Mouse (Mus musculus) liver, adult 2 months (tissue): ENCODE data around the gene Gm38394. TPM values are rescaled to one million over a fixed set of nuclear protein-coding genes. Genes with fewer than 3 reads are reported as not detected.

Source experiments
- DNase-seq: peaks from one replicate; pipeline ENCODE4 v3.0.0-alpha.2; 2011; ENCODE audit warnings: low read depth, low spot score; ENCODE audit errors: extremely low read depth
- H3K27ac ChIP-seq: fragments of 200-500 bp; replicated peaks from 2 replicates; pipeline ENCODE4 v1.5.1; 2012; ENCODE audit warnings: low read depth, mild to moderate bottlenecking, control low read depth, inconsistent platforms, low read length; ENCODE audit not compliant: insufficient read depth
- H3K27me3 ChIP-seq: fragments of 200-500 bp; 2 replicates; pipeline ENCODE4 v1.6.1; 2012; ENCODE audit warnings: mild to moderate bottlenecking, moderate library complexity, low read length, inconsistent platforms; ENCODE audit not compliant: control insufficient read depth, insufficient read depth
- H3K36me3 ChIP-seq: fragments of 200-500 bp; 2 replicates; pipeline ENCODE4 v1.6.1; 2012; ENCODE audit warnings: low read length, inconsistent platforms; ENCODE audit not compliant: control insufficient read depth, insufficient read depth
- H3K4me1 ChIP-seq: fragments of 200-500 bp; 2 replicates; pipeline ENCODE4 v1.6.1; 2011; ENCODE audit warnings: low read length; ENCODE audit not compliant: control insufficient read depth, insufficient read depth
- H3K4me3 ChIP-seq: fragments of 200-500 bp; 2 replicates; pipeline ENCODE4 v1.5.1; 2011; ENCODE audit warnings: low read depth, mild to moderate bottlenecking, control low read depth, low read length, moderate library complexity; ENCODE audit not compliant: insufficient read depth
- H3K79me2 ChIP-seq: fragments of 200-500 bp; 2 replicates; pipeline ENCODE4 v1.6.1; 2012; ENCODE audit warnings: inconsistent platforms, mild to moderate bottlenecking, low read length, moderate library complexity; ENCODE audit not compliant: control insufficient read depth, insufficient read depth
- H3K9ac ChIP-seq: fragments of 200-500 bp; 2 replicates; pipeline ENCODE4 v1.6.1; 2012; ENCODE audit warnings: low read depth, mild to moderate bottlenecking, control low read depth, inconsistent platforms, low read length
- CTCF ChIP-seq: fragments of 200-500 bp; IDR thresholded peaks from 2 replicates; pipeline ENCODE4 v1.5.1; 2011; ENCODE audit warnings: low read depth, low read length, control low read depth
- POLR2A ChIP-seq: fragments of 200-500 bp; IDR thresholded peaks from 2 replicates; pipeline ENCODE4 v1.6.1; 2011; ENCODE audit warnings: low read length, control low read depth; ENCODE audit not compliant: insufficient read depth; ENCODE audit errors: extremely low read depth
- WGBS: fragments of 180-500 bp; shearing (Covaris S2); methylation state at CpG from one replicate; pipeline ENCODE4 v1.1.7; 2018; 5-methylcytosine and 5-hydroxymethylcytosine counted together
- polyA plus RNA-seq: library from polyadenylated mRNA; depleted of rRNA; stranded (reverse); fragments of >200 nt; gene quantifications from 2 replicates; pipeline ENCODE4 v1.2.3, GENCODE M21; 2012
- total RNA-seq: library from RNA; depleted of rRNA; stranded (reverse); fragments of >200 nt; gene quantifications from 2 replicates; pipeline ENCODE4 v1.2.3, GENCODE M21; 2014

The Gm38394 gene
- total and polyA plus RNA-seq, 2 experiments: 1.8 to 9.6 TPM

DNA sequence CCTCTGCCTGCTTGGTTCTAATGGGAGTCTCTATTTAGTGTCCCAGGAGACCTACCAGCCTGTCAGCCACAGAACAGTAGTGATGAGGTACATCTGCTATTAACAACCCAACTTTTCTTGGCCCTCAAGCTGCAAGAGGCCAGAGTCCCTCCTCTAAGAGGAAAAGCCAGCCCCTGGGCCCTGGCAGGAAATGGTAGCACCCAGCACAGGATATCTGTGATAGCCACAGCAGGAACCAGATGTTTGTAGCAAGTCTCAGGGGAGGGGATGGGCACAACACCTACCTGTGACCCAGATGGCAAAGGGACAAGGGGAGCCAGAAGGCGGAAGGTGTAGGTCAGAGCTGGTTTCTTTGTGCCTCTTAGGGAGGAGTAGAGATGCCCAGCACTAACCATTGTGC lies 33.8 kb upstream of the Gm38394 start:
- no peak overlapping the region for H3K9ac ChIP-seq
- no peaks in the 10 kb centered on the region for H3K79me2 ChIP-seq
- peaks cover 26% of the 10 kb centered on the region for H3K4me1 ChIP-seq
- 55% methylated on average over 1 of the region's 1 CpGs for WGBS
- no peaks in the 10 kb centered on the region for H3K36me3 ChIP-seq
- peak; percentile 15 for DNase-seq
- no peaks in the 10 kb centered on the region for H3K27me3 ChIP-seq
- no peak for TF ChIP-seq POLR2A
- no peak for TF ChIP-seq CTCF
- peak overlapping the region; percentile 86 for H3K27ac ChIP-seq
- no peak overlapping the region for H3K4me3 ChIP-seq

GRCm38 (mm10) chr1:133694301-133694700 lies 33.2 kb upstream of the Gm38394 start:
- WGBS: 17% methylated on average over 1 of the region's 1 CpGs
- peak; percentile 94 for DNase-seq
- Histone ChIP-seq H3K4me3 (no peak overlapping the region), H3K9ac (no peak overlapping the region), H3K79me2 (no peaks in the 10 kb centered on the region), H3K27ac (peak overlapping the region; percentile 86), H3K36me3 (no peaks in the 10 kb centered on the region), H3K4me1 (peaks cover 26% of the 10 kb centered on the region), H3K27me3 (no peaks in the 10 kb centered on the region)
- TF ChIP-seq POLR2A: no peak
- TF ChIP-seq CTCF: no peak

GRCm38 (mm10) chr1:133693536-133694114 lies 32.5 kb upstream of the Gm38394 start:
- Histone ChIP-seq H3K79me2 (no peaks in the 10 kb centered on the region), H3K36me3 (no peaks in the 10 kb centered on the region), H3K9ac (peak overlapping the region; percentile 17; the same call in 1 of the 2 replicates), H3K4me3 (no peak overlapping the region), H3K4me1 (peaks cover 26% of the 10 kb centered on the region), H3K27me3 (no peaks in the 10 kb centered on the region), H3K27ac (peak overlapping the region; percentile 86)
- TF ChIP-seq CTCF (no peak), POLR2A (no peak)
- no peak for DNase-seq
- 72% methylated on average over 11 of the region's 11 CpGs for WGBS

- H3K79me2 ChIP-seq: no peaks in the 10 kb centered on the region
- no peaks in the 10 kb centered on the region for H3K36me3 ChIP-seq
- H3K4me3 ChIP-seq: no peak overlapping the region
- TF ChIP-seq CTCF: no peak
- no peak for TF ChIP-seq POLR2A
- H3K27me3 ChIP-seq: no peaks in the 10 kb centered on the region
- H3K4me1 ChIP-seq: peaks cover 26% of the 10 kb centered on the region
- 60% methylated on average over 4 of the region's 4 CpGs for WGBS
- no peak for DNase-seq
- H3K9ac ChIP-seq: no peak overlapping the region
- H3K27ac ChIP-seq: no peak overlapping the region
Measured at GRCm38 (mm10) chr1:133692195-133692594, 31.1 kb upstream of the Gm38394 start.

- H3K27me3 ChIP-seq: no peaks in the 10 kb centered on the region
- no peaks in the 10 kb centered on the region for H3K36me3 ChIP-seq
- WGBS: 46% methylated on average over 6 of the region's 6 CpGs
- no peak overlapping the region for H3K9ac ChIP-seq
- H3K79me2 ChIP-seq: no peaks in the 10 kb centered on the region
- no peak overlapping the region for H3K27ac ChIP-seq
- no peak for DNase-seq
- no peak for TF ChIP-seq POLR2A
- TF ChIP-seq CTCF: no peak
- peaks cover 26% of the 10 kb centered on the region for H3K4me1 ChIP-seq
- H3K4me3 ChIP-seq: no peak overlapping the region
Measured at GRCm38 (mm10) chr1:133691046-133691445, 29.9 kb upstream of the Gm38394 start.

GRCm38 (mm10) chr1:133689897-133690296 lies 28.8 kb upstream of the Gm38394 start, which contains the start of gene Lax1:
Gene Lax1, minus strand, starts transcription at chr1:133690108.
- no peak within 1 kb of the TSS for H3K4me3 ChIP-seq
- H3K36me3 ChIP-seq: no peaks in the 10 kb centered on the region
- WGBS: 53% methylated on average over 6 of the region's 6 CpGs
- TF ChIP-seq POLR2A (no peak), CTCF (no peak)
- H3K79me2 ChIP-seq: no peaks in the 10 kb centered on the region
- no peaks in the 10 kb centered on the region for H3K27me3 ChIP-seq
- DNase-seq: no peak
- no peak within 1 kb of the TSS for H3K27ac ChIP-seq
- peaks cover 18% of the 10 kb centered on the region for H3K4me1 ChIP-seq
- H3K9ac ChIP-seq: no peak within 1 kb of the TSS
